Mouse (Mus musculus) CH12.LX (cell line): ENCODE results near the gene C330021F23Rik. TPM values are rescaled to one million over a fixed set of nuclear protein-coding genes. Genes with fewer than 3 reads are reported as not detected.
A peak's percentile ranks its signal among the peaks of the same experiment; 100 is the strongest.

Source experiments
- DNase-seq: peaks from one replicate; pipeline ENCODE4 v3.0.0-alpha.2; 2013; ENCODE audit errors: extremely low read depth
- H3K27ac ChIP-seq: 2 replicates; pipeline ENCODE4 v1.5.1; 2012; ENCODE audit warnings: low read depth, mild to moderate bottlenecking, control low read depth, moderate library complexity; ENCODE audit not compliant: insufficient read depth
- H3K27me3 ChIP-seq: replicated peaks from 2 replicates; pipeline ENCODE3; 2012; ENCODE audit warnings: inconsistent platforms
- H3K36me3 ChIP-seq, 2 experiments: replicated peaks in 1 of 2; 2 replicates each; pipeline versions ENCODE3 to v1.6.1; 2012; ENCODE audit warnings: inconsistent platforms in 1 of 2, low read length in 1 of 2, mild to moderate bottlenecking in 1 of 2, mixed read lengths in 1 of 2, moderate library complexity in 1 of 2; ENCODE audit not compliant: control insufficient read depth in 1 of 2, insufficient read depth in 1 of 2
- H3K4me1 ChIP-seq, 2 experiments: 2 replicates each; pipeline ENCODE4 v1.6.1; 2012; ENCODE audit warnings: inconsistent platforms in 1 of 2, moderate library complexity in 1 of 2; ENCODE audit not compliant: insufficient read depth in 2 of 2, control insufficient read depth in 1 of 2
- H3K4me2 ChIP-seq: 2 replicates; pipeline ENCODE4 v1.6.1; 2012; ENCODE audit warnings: low read depth, mild to moderate bottlenecking, control low read depth; ENCODE audit not compliant: poor library complexity, insufficient read depth, severe bottlenecking
- H3K4me3 ChIP-seq, 3 experiments: fragments of 150-350 bp in 1 of 3; sonication (generic) in 1 of 3; replicated peaks in 1 of 3; 2 replicates each; pipeline versions ENCODE3 to v1.5.1; 2011 to 2012; ENCODE audit warnings: low read depth in 2 of 3, low read length in 2 of 3, mild to moderate bottlenecking in 2 of 3, moderate library complexity in 2 of 3, control low read depth in 1 of 3, improper control_type of control experiment in 1 of 3, inconsistent platforms in 1 of 3, mixed read lengths in 1 of 3; ENCODE audit not compliant: poor library complexity in 1 of 3
- H3K79me2 ChIP-seq: replicated peaks from 2 replicates; pipeline ENCODE4 v1.6.1; 2012; ENCODE audit warnings: mild to moderate bottlenecking, moderate library complexity; ENCODE audit not compliant: control insufficient read depth, poor library complexity, insufficient read depth, severe bottlenecking; ENCODE audit errors: extremely low read depth
- H3K9ac ChIP-seq: 2 replicates; pipeline ENCODE4 v1.6.1; 2012; ENCODE audit warnings: low read depth, mild to moderate bottlenecking, control low read depth, moderate library complexity; ENCODE audit not compliant: insufficient read depth
- H3K9me3 ChIP-seq: replicated peaks from 2 replicates; pipeline ENCODE3; 2012; ENCODE audit warnings: low read length, inconsistent platforms, mixed read lengths
- CHD2 ChIP-seq: IDR thresholded peaks from 2 replicates; pipeline ENCODE4 v1.6.1; 2011; ENCODE audit warnings: low read length, improper control_type of control experiment
- ELF1 ChIP-seq: IDR thresholded peaks from 2 replicates; pipeline ENCODE4 v1.6.1; 2014; ENCODE audit warnings: low read depth, mild to moderate bottlenecking, inconsistent platforms, low read length, improper control_type of control experiment
- HCFC1 ChIP-seq: IDR thresholded peaks from 2 replicates; pipeline ENCODE4 v1.6.1; 2012; ENCODE audit warnings: low read depth, mild to moderate bottlenecking, inconsistent platforms, low read length, improper control_type of control experiment
- KAT2A ChIP-seq: IDR thresholded peaks from 2 replicates; pipeline ENCODE4 v1.6.1; 2012; ENCODE audit warnings: low read length, improper control_type of control experiment, inconsistent platforms; ENCODE audit not compliant: insufficient replicate concordance
- dilution Hi-C: fragments of 300-500 bp; cut with MboI; formaldehyde crosslinking; loops from 2 replicates; pipeline ENCODE4 v1.14.3; 2020; ENCODE audit warnings: low sequenced_read_pairs; ENCODE audit not compliant: extremely low pct_unique_long_range_greater_than_20kb, extremely low pct_ligation_motif_present
- in situ Hi-C: fragments of 300-500 bp; cut with MboI; formaldehyde crosslinking; loops from 3 replicates; pipeline ENCODE4 v1.14.3; 2019; ENCODE audit warnings: low sequenced_read_pairs, low pct_ligation_motif_present, low pct_unique_long_range_greater_than_20kb, mixed read lengths
- polyA plus RNA-seq: library from polyadenylated mRNA; unstranded; fragments of >175 nt; gene quantifications from 2 replicates; pipeline ENCODE4 v1.2.1, GENCODE M21; 2012; ENCODE audit warnings: low read depth; ENCODE audit not compliant: insufficient read length
- total RNA-seq, 2 experiments: library from RNA; depleted of rRNA; stranded (reverse); fragments of 300-350 nt in 1 of 2; fragments of >200 nt in 1 of 2; gene quantifications; 2 replicates each; pipeline ENCODE4 v1.2.3; 2012 to 2014

C330021F23Rik gene
- total and polyA plus RNA-seq, 3 experiments: 1.0 to 1.1 TPM; not detected in 1

GRCm38 (mm10) chr8:3631478-3631875 is 63.7 kb downstream of the C330021F23Rik start:
- peak; percentile 56 for DNase-seq
- H3K27ac ChIP-seq: peak overlapping the region; percentile 47; the same call in 1 of the 2 replicates
- peak; percentile 71 for TF ChIP-seq ELF1
- TF ChIP-seq KAT2A: no peak
- TF ChIP-seq HCFC1: peak; percentile 27; the same call in 1 of the 2 replicates
- TF ChIP-seq CHD2: peak; percentile 80; the same call in 1 of the 2 replicates
- peaks cover 7 to 34% of the 10 kb centered on the region in 2 experiments for H3K4me1 ChIP-seq
- H3K27me3 ChIP-seq: peaks cover 2% of the 10 kb centered on the region
- peak overlapping the region; percentile 39 for H3K4me2 ChIP-seq
- in situ Hi-C loops: no loop called here
- no peaks in the 10 kb centered on the region for H3K9me3 ChIP-seq
- H3K9ac ChIP-seq: peak overlapping the region; percentile 85
- dilution Hi-C loops: no loop called here
- H3K79me2 ChIP-seq: peaks cover 16% of the 10 kb centered on the region
- peak overlapping the region; percentile 91 to 98 (median 97) for H3K4me3 ChIP-seq
- peaks cover 34 to 43% of the 10 kb centered on the region in 2 experiments for H3K36me3 ChIP-seq

Other genes with a start within 250 kb of the C330021F23Rik start
- not detected in 2 replicates for gene A430078G23Rik, start 214.6 kb upstream of the C330021F23Rik start, total RNA-seq (2012; rRNA removed)
- not detected in 2 replicates for gene A430078G23Rik, start 214.6 kb upstream of the C330021F23Rik start, total RNA-seq (2014; rRNA removed)
- gene A430078G23Rik, start 214.6 kb upstream of the C330021F23Rik start, polyA plus RNA-seq: not detected in 2 replicates
- gene Arhgef18, start 175.0 kb upstream of the C330021F23Rik start, total RNA-seq (2012; rRNA removed): 0.17 and 0.21 TPM in 2 replicates
- gene Arhgef18, start 175.0 kb upstream of the C330021F23Rik start, total RNA-seq (2014; rRNA removed): 0.12 TPM in 1 of 2 replicates, not detected in the other
- gene Arhgef18, start 175.0 kb upstream of the C330021F23Rik start, polyA plus RNA-seq: 0.26 and 0.27 TPM in 2 replicates
- gene Pex11g, start 100.3 kb upstream of the C330021F23Rik start, total RNA-seq (2012; rRNA removed): 4.9 and 5.9 TPM in 2 replicates
- gene Pex11g, start 100.3 kb upstream of the C330021F23Rik start, total RNA-seq (2014; rRNA removed): 1.3 and 2.4 TPM in 2 replicates
- gene Pex11g, start 100.3 kb upstream of the C330021F23Rik start, polyA plus RNA-seq: 1.9 and 2.7 TPM in 2 replicates
- not detected in 2 replicates for gene Tex45, start 97.1 kb upstream of the C330021F23Rik start, total RNA-seq (2012; rRNA removed)
- gene Tex45, start 97.1 kb upstream of the C330021F23Rik start, total RNA-seq (2014; rRNA removed): not detected in 2 replicates
- gene Tex45, start 97.1 kb upstream of the C330021F23Rik start, polyA plus RNA-seq: not detected in 2 replicates
- gene Zfp358, start 74.9 kb upstream of the C330021F23Rik start, total RNA-seq (2012; rRNA removed): 0.25 and 0.64 TPM in 2 replicates
- 0.54 TPM in 1 of 2 replicates, not detected in the other for gene Zfp358, start 74.9 kb upstream of the C330021F23Rik start, total RNA-seq (2014; rRNA removed)
- 0.17 TPM in 1 of 2 replicates, not detected in the other for gene Zfp358, start 74.9 kb upstream of the C330021F23Rik start, polyA plus RNA-seq
- 18.1 and 20.5 TPM in 2 replicates for gene Mcoln1, start 67.5 kb upstream of the C330021F23Rik start, total RNA-seq (2012; rRNA removed)
- 11.5 and 13.0 TPM in 2 replicates for gene Mcoln1, start 67.5 kb upstream of the C330021F23Rik start, total RNA-seq (2014; rRNA removed)
- 26.5 and 28.0 TPM in 2 replicates for gene Mcoln1, start 67.5 kb upstream of the C330021F23Rik start, polyA plus RNA-seq
- gene Pnpla6, start 52.6 kb upstream of the C330021F23Rik start, total RNA-seq (2012; rRNA removed): 27.7 and 29.6 TPM in 2 replicates
- gene Pnpla6, start 52.6 kb upstream of the C330021F23Rik start, total RNA-seq (2014; rRNA removed): 12.5 and 13.7 TPM in 2 replicates
- gene Pnpla6, start 52.6 kb upstream of the C330021F23Rik start, polyA plus RNA-seq: 38.6 and 39.8 TPM in 2 replicates
- gene Camsap3, start 19.3 kb downstream of the C330021F23Rik start, total RNA-seq (2012; rRNA removed): 0.51 and 0.67 TPM in 2 replicates
- gene Camsap3, start 19.3 kb downstream of the C330021F23Rik start, total RNA-seq (2014; rRNA removed): not detected in 2 replicates
- 0.36 and 0.50 TPM in 2 replicates for gene Camsap3, start 19.3 kb downstream of the C330021F23Rik start, polyA plus RNA-seq
- gene Xab2, start 53.3 kb downstream of the C330021F23Rik start, total RNA-seq (2012; rRNA removed): 60.7 and 62.7 TPM in 2 replicates
- gene Xab2, start 53.3 kb downstream of the C330021F23Rik start, total RNA-seq (2014; rRNA removed): 46.1 and 49.9 TPM in 2 replicates
- gene Xab2, start 53.3 kb downstream of the C330021F23Rik start, polyA plus RNA-seq: 57.1 and 62.0 TPM in 2 replicates
- 70.2 and 85.3 TPM in 2 replicates for gene Pet100, start 53.6 kb downstream of the C330021F23Rik start, total RNA-seq (2012; rRNA removed)
- 38.8 and 39.0 TPM in 2 replicates for gene Pet100, start 53.6 kb downstream of the C330021F23Rik start, total RNA-seq (2014; rRNA removed)
- gene Pet100, start 53.6 kb downstream of the C330021F23Rik start, polyA plus RNA-seq: 62.7 and 86.0 TPM in 2 replicates
- gene Pcp2, start 57.6 kb downstream of the C330021F23Rik start, total RNA-seq (2012; rRNA removed): 0.29 and 0.38 TPM in 2 replicates
- not detected in 2 replicates for gene Pcp2, start 57.6 kb downstream of the C330021F23Rik start, total RNA-seq (2014; rRNA removed)
- gene Pcp2, start 57.6 kb downstream of the C330021F23Rik start, polyA plus RNA-seq: 0.56 TPM in 1 of 2 replicates, not detected in the other
- 92.1 and 123 TPM in 2 replicates for gene Stxbp2, start 63.0 kb downstream of the C330021F23Rik start, total RNA-seq (2012; rRNA removed)
- 53.9 and 60.9 TPM in 2 replicates for gene Stxbp2, start 63.0 kb downstream of the C330021F23Rik start, total RNA-seq (2014; rRNA removed)
- gene Stxbp2, start 63.0 kb downstream of the C330021F23Rik start, polyA plus RNA-seq: 136 and 149 TPM in 2 replicates
- gene Retn, start 87.8 kb downstream of the C330021F23Rik start, total RNA-seq (2012; rRNA removed): not detected in 2 replicates
- gene Retn, start 87.8 kb downstream of the C330021F23Rik start, total RNA-seq (2014; rRNA removed): not detected in 2 replicates
- 0.27 TPM in 1 of 2 replicates, not detected in the other for gene Retn, start 87.8 kb downstream of the C330021F23Rik start, polyA plus RNA-seq
- gene Mcemp1, start 97.8 kb downstream of the C330021F23Rik start, total RNA-seq (2012; rRNA removed): 0.17 TPM in 1 of 2 replicates, not detected in the other
- gene Mcemp1, start 97.8 kb downstream of the C330021F23Rik start, total RNA-seq (2014; rRNA removed): 0.39 and 0.66 TPM in 2 replicates
- 0.36 and 0.55 TPM in 2 replicates for gene Mcemp1, start 97.8 kb downstream of the C330021F23Rik start, polyA plus RNA-seq
- not detected in 2 replicates for gene Fcor, start 104.4 kb downstream of the C330021F23Rik start, total RNA-seq (2012; rRNA removed)
- gene Fcor, start 104.4 kb downstream of the C330021F23Rik start, total RNA-seq (2014; rRNA removed): not detected in 2 replicates
- 0.63 and 0.67 TPM in 2 replicates for gene Fcor, start 104.4 kb downstream of the C330021F23Rik start, polyA plus RNA-seq
- gene Trappc5, start 108.3 kb downstream of the C330021F23Rik start, total RNA-seq (2012; rRNA removed): 21.5 and 22.2 TPM in 2 replicates
- 26.8 and 27.4 TPM in 2 replicates for gene Trappc5, start 108.3 kb downstream of the C330021F23Rik start, total RNA-seq (2014; rRNA removed)
- 22.4 and 24.4 TPM in 2 replicates for gene Trappc5, start 108.3 kb downstream of the C330021F23Rik start, polyA plus RNA-seq
- 0.71 and 1.5 TPM in 2 replicates for gene Fcer2a, start 126.2 kb downstream of the C330021F23Rik start, total RNA-seq (2012; rRNA removed)
- 2.9 and 3.7 TPM in 2 replicates for gene Fcer2a, start 126.2 kb downstream of the C330021F23Rik start, total RNA-seq (2014; rRNA removed)
- 13.7 and 15.6 TPM in 2 replicates for gene Fcer2a, start 126.2 kb downstream of the C330021F23Rik start, polyA plus RNA-seq
- gene Clec4g, start 152.7 kb downstream of the C330021F23Rik start, total RNA-seq (2012; rRNA removed): not detected in 2 replicates
- gene Clec4g, start 152.7 kb downstream of the C330021F23Rik start, total RNA-seq (2014; rRNA removed): not detected in 2 replicates
- gene Clec4g, start 152.7 kb downstream of the C330021F23Rik start, polyA plus RNA-seq: not detected in 2 replicates
- not detected in 2 replicates for gene Cd209a, start 181.0 kb downstream of the C330021F23Rik start, total RNA-seq (2012; rRNA removed)
- not detected in 2 replicates for gene Cd209a, start 181.0 kb downstream of the C330021F23Rik start, total RNA-seq (2014; rRNA removed)
- gene Cd209a, start 181.0 kb downstream of the C330021F23Rik start, polyA plus RNA-seq: not detected in 2 replicates